Mouse (Mus musculus): Measurements from ENCODE around the gene Ddx50. TPM values are rescaled to one million over a fixed set of nuclear protein-coding genes. Genes with fewer than 3 reads are reported as not detected.

Ddx50 gene
- polyA plus RNA-seq (2017; shearing (Covaris generic)), result 164 TPM

GRCm38 (mm10) chr10:62650881-62651810 lies at the start of gene Ddx50:
TSS of gene Ddx50 (minus strand) at chr10:62651218.

GRCm38 (mm10) chr10:62602177-62603040 lies 48.6 kb downstream of the Ddx50 start, which contains the start of gene Ddx21:
TSS of gene Ddx21 (minus strand) at chr10:62602281.

GRCm38 (mm10) chr10:62578338-62579100 lies 72.5 kb downstream of the Ddx50 start, which contains the start of gene Kif1bp:
TSS of gene Kif1bp (minus strand) at chr10:62578457.

Other genes starting within 250 kb of the Ddx50 start
- gene Hkdc1, start 228.7 kb downstream of the Ddx50 start, polyA plus RNA-seq (2017; shearing (Covaris generic)), result not detected
- not detected for gene 4930507D05Rik, start 201.7 kb downstream of the Ddx50 start, polyA plus RNA-seq (2017; shearing (Covaris generic))
- gene Supv3l1, start 201.5 kb downstream of the Ddx50 start, polyA plus RNA-seq (2017; shearing (Covaris generic)), result 26.3 TPM
- gene Vps26a, start 164.4 kb downstream of the Ddx50 start, polyA plus RNA-seq (2017; shearing (Covaris generic)), result 95.9 TPM
- 1,256 TPM for gene Srgn, start 123.8 kb downstream of the Ddx50 start, polyA plus RNA-seq (2017; shearing (Covaris generic))
- 8.0 TPM for gene Kif1bp, start 72.8 kb downstream of the Ddx50 start, polyA plus RNA-seq (2017; shearing (Covaris generic))
- 56.4 TPM for gene Ddx21, start 48.9 kb downstream of the Ddx50 start, polyA plus RNA-seq (2017; shearing (Covaris generic))
- gene Stox1, start 74.9 kb upstream of the Ddx50 start, polyA plus RNA-seq (2017; shearing (Covaris generic)), result 2.2 TPM
- gene Ccar1, start 141.1 kb upstream of the Ddx50 start, polyA plus RNA-seq (2017; shearing (Covaris generic)), result 140 TPM